Mouse (Mus musculus) lung, adult 2 months (tissue): ENCODE results near the gene Npff. TPM values are rescaled to one million over a fixed set of nuclear protein-coding genes. Genes with fewer than 3 reads are reported as not detected.

Source experiments
- DNase-seq: peaks from one replicate; pipeline ENCODE4 v3.0.0; 2022
- H3K4me1 ChIP-seq: fragments of 200-500 bp; 2 replicates; pipeline ENCODE4 v1.6.1; 2011; ENCODE audit warnings: low read length; ENCODE audit not compliant: control insufficient read depth, insufficient read depth
- H3K4me3 ChIP-seq: fragments of 200-500 bp; replicated peaks from 2 replicates; pipeline ENCODE3; 2011; ENCODE audit warnings: low read depth, mild to moderate bottlenecking, control low read depth, low read length; ENCODE audit errors: extremely low read depth
- CTCF ChIP-seq: fragments of 200-500 bp; IDR thresholded peaks from 2 replicates; pipeline ENCODE4 v1.5.1; 2011; ENCODE audit warnings: mild to moderate bottlenecking, low read length, control low read depth; ENCODE audit not compliant: insufficient read depth
- POLR2A ChIP-seq: fragments of 200-500 bp; IDR thresholded peaks from 2 replicates; pipeline ENCODE4 v1.6.1; 2011; ENCODE audit warnings: low read depth, mild to moderate bottlenecking, control low read depth, low read length, borderline replicate concordance; ENCODE audit errors: extremely low read depth
- WGBS: fragments of 180-500 bp; shearing (Covaris S2); methylation state at CpG from one replicate; pipeline ENCODE4 v1.1.7; 2018; 5-methylcytosine and 5-hydroxymethylcytosine counted together
- polyA plus RNA-seq: library from polyadenylated mRNA; depleted of rRNA; stranded (reverse); fragments of >200 nt; gene quantifications from 2 replicates; pipeline ENCODE4 v1.2.3, GENCODE M21; 2012; rRNA removed

Npff gene
- 8.8 and 11.0 TPM in 2 replicates for polyA plus RNA-seq

- peak; percentile 92 for TF ChIP-seq CTCF
- TF ChIP-seq POLR2A: no peak
- Histone ChIP-seq H3K4me3 (no peak within 1 kb of the TSS), H3K4me1 (no peaks in the 10 kb centered on the region)
- WGBS: 8% methylated on average over 3 of the region's 3 CpGs
- peak; percentile 72 for DNase-seq
These were observed at the start of gene Npff for GRCm38 (mm10) chr15:102524892-102525485. TSS of gene Npff (minus strand) at chr15:102524942.

- no peaks in the 10 kb centered on the region for H3K4me1 ChIP-seq
- no peak for DNase-seq
- TF ChIP-seq POLR2A (no peak), CTCF (no peak)
- H3K4me3 ChIP-seq: no peak overlapping the region
- 36% methylated on average over 3 of the region's 3 CpGs for WGBS
These were observed 47.3 kb upstream of the Npff start for GRCm38 (mm10) chr15:102572081-102572480.

- WGBS: 72% methylated on average over 2 of the region's 2 CpGs
- no peak for DNase-seq
- Histone ChIP-seq H3K4me3 (no peak overlapping the region), H3K4me1 (no peaks in the 10 kb centered on the region)
- TF ChIP-seq CTCF (no peak), POLR2A (no peak)
These were observed 43.1 kb upstream of the Npff start for GRCm38 (mm10) chr15:102567849-102568248.

GRCm38 (mm10) chr15:102563681-102564080, 38.9 kb upstream of the Npff start:
- DNase-seq: no peak
- no peak overlapping the region for H3K4me3 ChIP-seq
- H3K4me1 ChIP-seq: no peaks in the 10 kb centered on the region
- TF ChIP-seq CTCF: no peak
- TF ChIP-seq POLR2A: no peak
- WGBS: 91% methylated on average over 5 of the region's 5 CpGs

GRCm38 (mm10) chr15:102563061-102563460, 38.3 kb upstream of the Npff start:
- TF ChIP-seq POLR2A: no peak
- no peak for DNase-seq
- Histone ChIP-seq H3K4me1 (no peaks in the 10 kb centered on the region), H3K4me3 (no peak overlapping the region)
- WGBS: 89% methylated on average over 3 of the region's 3 CpGs

- DNase-seq: no peak
- no peaks in the 10 kb centered on the region for H3K4me1 ChIP-seq
- 87% methylated on average over 1 of the region's 1 CpGs for WGBS
- H3K4me3 ChIP-seq: no peak overlapping the region
- TF ChIP-seq CTCF (no peak), POLR2A (no peak)
These were observed 37.7 kb upstream of the Npff start for GRCm38 (mm10) chr15:102562491-102562890.

GRCm38 (mm10) chr15:102557580-102557979, 32.8 kb upstream of the Npff start:
- Histone ChIP-seq H3K4me1 (no peaks in the 10 kb centered on the region), H3K4me3 (no peak overlapping the region)
- DNase-seq: no peak
- TF ChIP-seq CTCF (no peak), POLR2A (no peak)

GRCm38 (mm10) chr15:102555581-102555980, 30.8 kb upstream of the Npff start:
- Histone ChIP-seq H3K4me3 (no peak overlapping the region), H3K4me1 (no peaks in the 10 kb centered on the region)
- no peak for DNase-seq
- 94% methylated on average over 1 of the region's 1 CpGs for WGBS
- TF ChIP-seq POLR2A (no peak), CTCF (no peak)

- DNase-seq: no peak
- no peak overlapping the region for H3K4me3 ChIP-seq
- no peaks in the 10 kb centered on the region for H3K4me1 ChIP-seq
- TF ChIP-seq POLR2A (no peak), CTCF (no peak)
- 94% methylated on average over 5 of the region's 5 CpGs for WGBS
These were observed 27.9 kb upstream of the Npff start for GRCm38 (mm10) chr15:102552599-102552998.

GRCm38 (mm10) chr15:102547478-102547877, 22.7 kb upstream of the Npff start:
- Histone ChIP-seq H3K4me1 (peaks cover 4% of the 10 kb centered on the region), H3K4me3 (no peak overlapping the region)
- WGBS: 87% methylated on average over 3 of the region's 3 CpGs
- DNase-seq: no peak
- TF ChIP-seq CTCF: no peak
- no peak for TF ChIP-seq POLR2A

- 63% methylated on average over 3 of the region's 3 CpGs for WGBS
- no peak overlapping the region for H3K4me3 ChIP-seq
- DNase-seq: no peak
- peaks cover 4% of the 10 kb centered on the region for H3K4me1 ChIP-seq
- no peak for TF ChIP-seq POLR2A
- TF ChIP-seq CTCF: no peak
These were observed 22.1 kb upstream of the Npff start for GRCm38 (mm10) chr15:102546677-102547427.
